36 mouse cellular contexts compared by ENCODE assay signal in genomic region chr1:157707256-157707655, GRCm38 (mm10).
"Had no signal": no experiment of that assay in that cellular context is flagged by ENCODE, and none has a peak within 500 bp of the region (broad histone marks: within the 10 kb centered on the region; RNA-seq: fewer than 3 reads in every experiment).

No protein-coding gene starts in this region.

- H3K9me3 ChIP-seq: heart, embryonic 10.5 days; heart, embryonic 12.5 days; heart, embryonic 13.5 days; heart, embryonic 15.5 days; hindbrain, embryonic 10.5 days; hindbrain, embryonic 12.5 days; hindbrain, embryonic 13.5 days; hindbrain, embryonic 15.5 days; intestine, embryonic 15.5 days; kidney, embryonic 15.5 days had no signal

- DNase-seq: heart, postnatal 10 days; heart, postnatal 14 days; heart, postnatal 36 days; heart, postnatal 4 days; kidney, adult 11 months; kidney, adult 18-20 months; kidney, adult 2 months; kidney, adult 8-10 months; kidney, adult 9 months; kidney, postnatal 10 days; kidney, postnatal 14 days; kidney, postnatal 25 days; kidney, postnatal 36 days; kidney, postnatal 4 days; layer of hippocampus, adult 9-11 months; layer of hippocampus, postnatal 36 days had no signal

- H3K4me3 ChIP-seq: heart, embryonic 10.5 days; heart, embryonic 12.5 days; heart, embryonic 13.5 days; heart, embryonic 15.5 days; hindbrain, embryonic 10.5 days; hindbrain, embryonic 12.5 days; hindbrain, embryonic 13.5 days; hindbrain, embryonic 15.5 days; intestine, embryonic 15.5 days; kidney, embryonic 15.5 days; layer of hippocampus, adult 2 months; left cerebral cortex, adult 2 months had no signal

- H3K4me1 ChIP-seq: heart, embryonic 13.5 days; heart, embryonic 15.5 days; hindbrain, embryonic 12.5 days; hindbrain, embryonic 15.5 days; intestine, embryonic 15.5 days; kidney, embryonic 15.5 days had no signal

- ATAC-seq: hindbrain, embryonic 16.5 days; hindbrain, postnatal 0 days; inflammation-experienced regulatory T-cells, adult 6 months; intestine, embryonic 15.5 days; intestine, embryonic 16.5 days; intestine, postnatal 0 days had no signal

- H3K27ac ChIP-seq: heart, embryonic 10.5 days; heart, embryonic 13.5 days; heart, embryonic 15.5 days; hindbrain, embryonic 10.5 days; hindbrain, embryonic 12.5 days; hindbrain, embryonic 13.5 days; hindbrain, embryonic 14.5 days; hindbrain, embryonic 15.5 days; hindbrain, postnatal 0 days; intestine, embryonic 15.5 days; kidney, embryonic 15.5 days; kidney, postnatal 0 days; layer of hippocampus, adult 2 months; left cerebral cortex, adult 2 months had no signal

- H3K36me3 ChIP-seq: heart, embryonic 10.5 days; heart, embryonic 12.5 days; heart, embryonic 13.5 days; heart, embryonic 15.5 days; hindbrain, embryonic 10.5 days; hindbrain, embryonic 12.5 days; hindbrain, embryonic 13.5 days; hindbrain, embryonic 15.5 days; intestine, embryonic 15.5 days; kidney, embryonic 15.5 days had no signal

- H3K9ac ChIP-seq: heart, embryonic 12.5 days; heart, embryonic 13.5 days; heart, embryonic 15.5 days; hindbrain, embryonic 12.5 days; hindbrain, embryonic 13.5 days; hindbrain, embryonic 14.5 days; hindbrain, embryonic 15.5 days; intestine, embryonic 15.5 days; kidney, embryonic 15.5 days had no signal

- H3K27me3 ChIP-seq: heart, embryonic 12.5 days; heart, embryonic 13.5 days; heart, embryonic 15.5 days; hindbrain, embryonic 12.5 days; hindbrain, embryonic 13.5 days; hindbrain, embryonic 15.5 days; intestine, embryonic 15.5 days; kidney, embryonic 15.5 days had no signal

- H3K4me2 ChIP-seq: heart, embryonic 11.5 days; heart, embryonic 12.5 days; heart, embryonic 13.5 days; heart, embryonic 15.5 days; hindbrain, embryonic 12.5 days; hindbrain, embryonic 13.5 days; hindbrain, embryonic 14.5 days; hindbrain, embryonic 15.5 days; intestine, embryonic 15.5 days; kidney, embryonic 15.5 days had no signal
